ENCODE assay signal across 8 mouse cellular contexts in genomic region chr1:152779071-152779737, GRCm38 (mm10). TPM values are rescaled to one million over a fixed set of nuclear protein-coding genes. Genes with fewer than 3 reads are reported as not detected.
A peak's percentile ranks its signal among the peaks of the same experiment; 100 is the strongest.
DNase-seq lines count a peak whose midpoint lies in the region; ATAC-seq and TF ChIP-seq lines count a peak whose summit lies in the region.

No protein-coding gene starts in this region.

- peaks cover 6% of the 10 kb centered on the region for H3K36me3 ChIP-seq in ES-E14 (ENCODE audit: control insufficient read depth, insufficient read depth, low read length, poor library complexity, severe bottlenecking)
- H3K36me3 ChIP-seq in forebrain, embryonic 12.5 days (replicated peaks): peaks cover 22% of the 10 kb centered on the region
- peaks cover 20% of the 10 kb centered on the region for H3K36me3 ChIP-seq in lung, embryonic 15.5 days

- 36% methylated on average over 10 of the region's 10 CpGs for WGBS in forebrain, embryonic 12.5 days
- WGBS in lung, embryonic 15.5 days: 25% methylated on average over 10 of the region's 10 CpGs

- H3K4me1 ChIP-seq in ES-E14 (ENCODE audit: control insufficient read depth in 2 of 2, insufficient read depth in 2 of 2, low read length in 2 of 2, poor library complexity in 1 of 2): peaks cover 0 to 2% of the 10 kb centered on the region in 2 experiments; a peak in 1 of 4 replicates
- H3K4me1 ChIP-seq in forebrain, embryonic 12.5 days: no peaks in the 10 kb centered on the region
- H3K4me1 ChIP-seq in lung, embryonic 15.5 days: no peaks in the 10 kb centered on the region

- no peak overlapping the region for H3K27ac ChIP-seq in ES-E14 (ENCODE audit: insufficient read depth, low read depth, low read length, poor library complexity, severe bottlenecking)
- H3K27ac ChIP-seq in forebrain, embryonic 12.5 days: no peak overlapping the region
- no peak overlapping the region for H3K27ac ChIP-seq in lung, embryonic 15.5 days

- H3K4me3 ChIP-seq in ES-E14 (ENCODE audit: insufficient read depth in 1 of 2, low read depth in 1 of 2, low read length in 2 of 2, poor library complexity in 1 of 2, severe bottlenecking in 1 of 2): peak overlapping the region in 1 of 2 experiments; percentile 3; a peak in 1 of 4 replicates
- no peak overlapping the region for H3K4me3 ChIP-seq in forebrain, embryonic 12.5 days (replicated peaks)
- H3K4me3 ChIP-seq in lung, embryonic 15.5 days: no peak overlapping the region

- ATAC-seq in forebrain, embryonic 12.5 days (ENCODE audit: low FRiP score): peak; percentile 85; the same call in 1 of the 2 replicates
- 0 out of 2 replicates have a peak, but pooled peaks have one; percentile 77 for ATAC-seq in lung, embryonic 15.5 days (ENCODE audit: borderline replicate concordance, extremely low read depth, low FRiP score, low TSS enrichment)

- no peak overlapping the region for H3K4me2 ChIP-seq in forebrain, embryonic 12.5 days
- H3K4me2 ChIP-seq in lung, embryonic 15.5 days: no peak overlapping the region

- H3K9ac ChIP-seq in ES-E14 (ENCODE audit: insufficient read depth, low read depth, low read length, poor library complexity, severe bottlenecking): no peak overlapping the region
- no peak overlapping the region for H3K9ac ChIP-seq in forebrain, embryonic 12.5 days
- no peak overlapping the region for H3K9ac ChIP-seq in lung, embryonic 15.5 days

- in situ Hi-C loops in ES-E14 (cut with MboI; ENCODE audit: low sequenced_read_pairs in 2 of 2, unreplicated experiment in 2 of 2): loop anchor here (25.0 kb wide), 2 partner anchors 308 to 608 kb away; no protein-coding TSS in a partner anchor

- H3K9me3 ChIP-seq in ES-E14 (ENCODE audit: control insufficient read depth, insufficient read depth, low read depth, low read length): no peaks in the 10 kb centered on the region
- H3K9me3 ChIP-seq in forebrain, embryonic 12.5 days: no peaks in the 10 kb centered on the region
- H3K9me3 ChIP-seq in lung, embryonic 15.5 days: no peaks in the 10 kb centered on the region

- intact Hi-C loops in heart, postnatal 36 days (cut with DNase I): no loop called here

- peak; percentile 70 for DNase-seq in ES-E14 (ENCODE audit: low read depth, low spot score)
- peak; percentile 56 for DNase-seq in c-Kit-positive CD71-negative TER-119-negative erythroid progenitor cells, embryonic 14.5 days (ENCODE audit: low read depth)
- peak; percentile 77 to 82 for DNase-seq in heart, postnatal 36 days
- DNase-seq in layer of hippocampus, adult 8-10 months (ENCODE audit: low spot score in 2 of 2): peak; percentile 44 to 78
- peak; percentile 70 for DNase-seq in ovary, postnatal 36 days (ENCODE audit: low spot score)
- DNase-seq in thymus, postnatal 36 days: peak; percentile 48 to 62

- H3K27me3 ChIP-seq in forebrain, embryonic 12.5 days: no peaks in the 10 kb centered on the region
- H3K27me3 ChIP-seq in lung, embryonic 15.5 days: no peaks in the 10 kb centered on the region

TF ChIP-seq in ES-E14, 5 proteins besides CTCF, POLR2A, EP300 and RAD21:
- TF ChIP-seq MAFK (IDR thresholded peaks at IDR 0.05; ENCODE audit: insufficient read depth, low read depth, low read length): no peak
- no peak for TF ChIP-seq CHD2 (IDR thresholded peaks at IDR 0.05; ENCODE audit: low read depth, low read length)
- TF ChIP-seq ZNF384 (IDR thresholded peaks at IDR 0.05; ENCODE audit: low read depth, low read length): no peak
- TF ChIP-seq ZC3H11A (IDR thresholded peaks at IDR 0.05; ENCODE audit: borderline replicate concordance, low read depth, low read length): peak; percentile 29; the same call in 1 of the 2 replicates

RNA-seq across cellular contexts. Expression of gene Arpc5, which starts 12.9 kb away (rescaled TPM):
- 61.0 and 95.0 TPM in 2 replicates for total RNA-seq in ES-E14 (2012; rRNA removed)
- 275 and 281 TPM in 2 replicates for polyA plus RNA-seq in forebrain, embryonic 12.5 days (2016; fragmentation: Nextera tagmentation; extraction: Ambion mirVana)
- 10 to 100 TPM; 33.3 to 36.6 TPM for total RNA-seq in heart, postnatal 36 days (2021)
- total RNA-seq in layer of hippocampus, adult 8-10 months (2022): 100 to 1,000 TPM; 167 to 172 (median 171) TPM
- polyA plus RNA-seq in lung, embryonic 15.5 days (2015; fragmentation: Nextera tagmentation; extraction: Ambion mirVana): 261 and 279 TPM in 2 replicates

RNA-seq across cellular contexts. Expression of gene Rgl1, which starts 13.1 kb away (rescaled TPM):
- 1.2 and 1.3 TPM in 2 replicates for total RNA-seq in ES-E14 (2012; rRNA removed)
- 19.8 and 20.9 TPM in 2 replicates for polyA plus RNA-seq in forebrain, embryonic 12.5 days (2016; fragmentation: Nextera tagmentation; extraction: Ambion mirVana)
- total RNA-seq in heart, postnatal 36 days (2021): 10 to 100 TPM; 34.9 to 38.3 TPM
- 100 to 1,000 TPM; 109 to 161 (median 127) TPM for total RNA-seq in layer of hippocampus, adult 8-10 months (2022)
- polyA plus RNA-seq in lung, embryonic 15.5 days (2015; fragmentation: Nextera tagmentation; extraction: Ambion mirVana): 42.7 and 47.1 TPM in 2 replicates

RNA-seq across cellular contexts. Expression of gene Ncf2, which starts 20.8 kb away (rescaled TPM):
- 2.7 and 5.4 TPM in 2 replicates for total RNA-seq in ES-E14 (2012; rRNA removed)
- polyA plus RNA-seq in forebrain, embryonic 12.5 days (2016; fragmentation: Nextera tagmentation; extraction: Ambion mirVana): 1.8 and 2.2 TPM in 2 replicates
- total RNA-seq in heart, postnatal 36 days (2021): 1 to 10 TPM; 4.4 to 6.0 TPM
- 10 to 100 TPM in 2 of 4 experiments, 1 to 10 TPM in 2; 2.0 to 20.9 (median 11.6) TPM for total RNA-seq in layer of hippocampus, adult 8-10 months (2022)
- 4.0 and 5.5 TPM in 2 replicates for polyA plus RNA-seq in lung, embryonic 15.5 days (2015; fragmentation: Nextera tagmentation; extraction: Ambion mirVana)

RNA-seq across cellular contexts. Expression of gene Apobec4, which starts 28.9 kb away (rescaled TPM):
- total RNA-seq in ES-E14 (2012; rRNA removed): not detected in 2 replicates
- not detected in 2 replicates for polyA plus RNA-seq in forebrain, embryonic 12.5 days (2016; fragmentation: Nextera tagmentation; extraction: Ambion mirVana)
- total RNA-seq in heart, postnatal 36 days (2021): not detected
- total RNA-seq in layer of hippocampus, adult 8-10 months (2022): not detected
- 0.12 TPM in 1 of 2 replicates, not detected in the other for polyA plus RNA-seq in lung, embryonic 15.5 days (2015; fragmentation: Nextera tagmentation; extraction: Ambion mirVana)

Comparison
In these comparisons a context has a peak if more than half of its experiments do, and no peak if none do; other contexts are left out.
1. RNA of gene Rgl1, which starts 13.1 kb away (total RNA-seq): 109 to 161 TPM in layer of hippocampus, adult 8-10 months and 34.9 to 38.3 TPM in heart, postnatal 36 days; 1.2 to 1.3 TPM in ES-E14; every median in the first group is over 10 times any median in the second.
2. Peak in every context shown above with its lines, with median percentiles within 50 percentile points of each other: DNase-seq.